Mouse (Mus musculus): Measurements from ENCODE around the gene Wbp2. TPM values are rescaled to one million over a fixed set of nuclear protein-coding genes. Genes with fewer than 3 reads are reported as not detected.

Wbp2 gene
- total and polyA plus RNA-seq, 3 experiments: 61.6 to 499 (median 160) TPM

DNA sequence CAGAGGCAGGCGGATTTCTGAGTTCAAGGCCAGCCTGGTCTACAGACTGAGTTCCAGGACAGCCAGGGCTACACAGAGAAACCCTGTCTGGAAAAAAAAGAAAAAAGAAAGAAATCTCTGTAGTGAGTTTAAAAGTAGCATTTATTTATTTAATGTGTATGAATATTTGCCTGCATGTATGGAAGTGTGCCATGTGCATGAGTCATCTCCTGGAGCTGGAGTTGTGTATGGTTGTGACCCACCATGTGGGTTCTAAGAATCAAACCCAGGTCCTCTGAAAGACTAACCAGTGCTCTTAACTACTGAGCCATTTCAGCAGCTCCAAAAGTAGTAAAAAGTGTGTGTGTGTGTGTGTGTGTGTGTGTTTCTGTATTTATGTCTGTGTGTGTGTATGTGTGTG, 43.5 kb downstream of the Wbp2 start:
- H3K36me3 ChIP-seq (replicated peaks): peaks cover 85% of the 10 kb centered on the region
- DNase-seq (ENCODE audit: low spot score) (no peak), ATAC-seq (ENCODE audit: extremely low read depth, insufficient number of reproducible peaks, low FRiP score, poor library complexity, severe bottlenecking) (no peak)
- H3K4me3 ChIP-seq (ENCODE audit: low read depth, low read length): no peak overlapping the region
- peaks cover 23% of the 10 kb centered on the region for H3K4me1 ChIP-seq (ENCODE audit: insufficient read depth, low read depth, low read length)
- H3K27me3 ChIP-seq (ENCODE audit: insufficient read depth, low read length): no peaks in the 10 kb centered on the region
- peaks cover 3% of the 10 kb centered on the region; the same call in 1 of the 2 replicates for H3K9me3 ChIP-seq (replicated peaks)
- TF ChIP-seq POLR2AphosphoS5 (IDR thresholded peaks at IDR 0.05; ENCODE audit: insufficient replicate concordance, low read depth, low read length): no peak
- no peak for TF ChIP-seq GATA2 (IDR thresholded peaks at IDR 0.05; ENCODE audit: borderline replicate concordance, low read depth, low read length)
- no peak for TF ChIP-seq TAL1 (conservative IDR thresholded peaks at IDR 0.05; ENCODE audit: low read depth, low read length)
- no peak for TF ChIP-seq GATA1 (IDR thresholded peaks at IDR 0.05; ENCODE audit: borderline replicate concordance, low read length)
- no peak for TF ChIP-seq CTCF (IDR thresholded peaks at IDR 0.05; ENCODE audit: low read depth, low read length)

DNA sequence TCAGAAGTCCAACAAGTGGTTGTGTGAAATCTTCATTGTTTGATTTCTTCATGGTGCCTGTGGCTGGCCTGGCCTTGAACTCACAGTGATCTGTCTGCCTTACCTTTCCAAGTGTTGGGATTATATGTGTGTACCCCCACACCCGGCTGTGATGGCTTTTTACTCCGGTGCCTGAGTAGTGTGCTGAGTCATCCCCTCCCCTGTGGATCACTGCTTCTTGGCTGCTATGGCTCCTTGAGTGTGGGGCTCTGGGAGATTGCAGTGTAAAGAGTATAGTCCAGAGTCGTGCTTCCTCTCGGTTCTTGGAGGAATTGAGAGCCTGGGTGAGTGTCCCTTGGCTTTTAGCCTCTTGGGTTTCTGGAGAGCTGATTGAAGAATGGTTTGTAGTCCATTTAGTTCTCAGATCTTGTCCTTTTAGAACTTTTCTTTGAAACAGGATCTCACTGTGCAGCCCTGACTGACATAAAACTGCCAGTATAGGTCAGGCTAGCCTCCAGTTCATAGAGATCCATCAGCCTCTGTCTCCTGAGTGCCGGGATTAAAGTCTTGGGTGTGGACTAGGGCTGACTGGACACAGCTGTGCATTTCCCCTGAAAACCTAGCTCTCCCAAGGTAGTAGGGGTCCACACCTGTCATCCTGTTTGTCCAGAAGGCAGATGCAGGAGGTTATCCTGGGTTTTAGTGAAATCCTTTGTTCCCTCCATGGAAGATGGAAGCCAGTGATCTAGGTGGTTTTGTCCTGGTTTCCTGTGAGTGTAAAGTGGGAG, 44.2 kb downstream of the Wbp2 start:
- Histone ChIP-seq H3K9me3 (replicated peaks) (peaks cover 3% of the 10 kb centered on the region; the same call in 1 of the 2 replicates), H3K27me3 (ENCODE audit: insufficient read depth, low read length) (no peaks in the 10 kb centered on the region), H3K4me1 (ENCODE audit: insufficient read depth, low read depth, low read length) (peaks cover 23% of the 10 kb centered on the region), H3K36me3 (replicated peaks) (peaks cover 85% of the 10 kb centered on the region), H3K4me3 (ENCODE audit: low read depth, low read length) (no peak overlapping the region)
- DNase-seq (ENCODE audit: low spot score) (no peak), ATAC-seq (ENCODE audit: extremely low read depth, insufficient number of reproducible peaks, low FRiP score, poor library complexity, severe bottlenecking) (no peak)
- no peak for TF ChIP-seq TAL1 (conservative IDR thresholded peaks at IDR 0.05; ENCODE audit: low read depth, low read length)
- TF ChIP-seq CTCF (IDR thresholded peaks at IDR 0.05; ENCODE audit: low read depth, low read length): no peak
- TF ChIP-seq POLR2AphosphoS5 (IDR thresholded peaks at IDR 0.05; ENCODE audit: insufficient replicate concordance, low read depth, low read length): no peak
- no peak for TF ChIP-seq GATA1 (IDR thresholded peaks at IDR 0.05; ENCODE audit: borderline replicate concordance, low read length)
- TF ChIP-seq GATA2 (IDR thresholded peaks at IDR 0.05; ENCODE audit: borderline replicate concordance, low read depth, low read length): no peak

DNA sequence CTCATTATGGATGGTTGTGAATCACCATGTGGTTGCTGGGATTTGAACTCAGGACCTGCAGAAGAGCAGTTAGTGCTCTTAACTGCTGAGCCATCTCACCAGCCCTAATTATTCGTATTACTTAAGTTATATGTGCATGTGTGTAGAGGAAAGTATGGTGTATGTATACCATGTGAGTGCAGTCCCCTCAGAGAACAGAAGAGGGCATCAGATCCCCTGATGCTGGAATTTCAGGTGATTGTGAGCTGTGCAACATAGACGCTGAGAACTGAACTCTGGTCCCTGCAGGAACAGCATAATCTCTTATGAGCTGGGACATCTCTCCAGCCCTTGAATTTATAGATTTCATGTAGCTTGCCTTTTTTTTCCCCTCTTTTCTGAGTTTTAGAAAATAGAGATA, 45.0 kb downstream of the Wbp2 start:
- Histone ChIP-seq H3K4me1 (ENCODE audit: insufficient read depth, low read depth, low read length) (peaks cover 24% of the 10 kb centered on the region), H3K4me3 (ENCODE audit: low read depth, low read length) (no peak overlapping the region), H3K9me3 (replicated peaks) (peaks cover 3% of the 10 kb centered on the region; the same call in 1 of the 2 replicates), H3K36me3 (replicated peaks) (peaks cover 84% of the 10 kb centered on the region), H3K27me3 (ENCODE audit: insufficient read depth, low read length) (no peaks in the 10 kb centered on the region)
- TF ChIP-seq TAL1 (conservative IDR thresholded peaks at IDR 0.05; ENCODE audit: low read depth, low read length) (no peak), GATA2 (IDR thresholded peaks at IDR 0.05; ENCODE audit: borderline replicate concordance, low read depth, low read length) (no peak), POLR2AphosphoS5 (IDR thresholded peaks at IDR 0.05; ENCODE audit: insufficient replicate concordance, low read depth, low read length) (no peak), CTCF (IDR thresholded peaks at IDR 0.05; ENCODE audit: low read depth, low read length) (no peak), GATA1 (IDR thresholded peaks at IDR 0.05; ENCODE audit: borderline replicate concordance, low read length) (no peak)
- no peak for DNase-seq (ENCODE audit: low spot score)
- no peak for ATAC-seq (ENCODE audit: extremely low read depth, insufficient number of reproducible peaks, low FRiP score, poor library complexity, severe bottlenecking)

DNA sequence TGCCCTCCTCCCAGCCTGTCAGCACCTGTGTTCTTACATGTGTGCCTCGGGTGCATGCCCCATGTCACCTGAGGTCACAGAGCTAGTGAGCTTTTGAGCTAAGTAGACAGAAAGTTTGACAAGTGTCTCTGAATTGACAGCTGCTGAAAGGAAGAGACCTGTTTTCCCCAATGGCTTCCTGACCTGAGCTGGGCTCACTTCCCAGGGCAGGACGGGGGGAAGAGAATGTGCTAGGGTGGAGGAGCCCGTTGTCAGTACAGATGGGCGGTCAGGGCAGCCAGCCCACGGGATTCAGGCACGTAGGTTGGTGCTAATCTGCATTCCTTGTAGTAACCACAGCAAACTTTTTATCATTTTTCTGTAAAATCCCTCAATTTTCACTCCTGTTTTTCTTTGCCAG, 46.2 kb downstream of the Wbp2 start:
- Histone ChIP-seq H3K4me3 (ENCODE audit: low read depth, low read length) (no peak overlapping the region), H3K36me3 (replicated peaks) (peaks cover 83% of the 10 kb centered on the region), H3K27me3 (ENCODE audit: insufficient read depth, low read length) (no peaks in the 10 kb centered on the region), H3K9me3 (replicated peaks) (peaks cover 3% of the 10 kb centered on the region; the same call in 1 of the 2 replicates), H3K4me1 (ENCODE audit: insufficient read depth, low read depth, low read length) (peaks cover 26% of the 10 kb centered on the region)
- no peak for DNase-seq (ENCODE audit: low spot score)
- TF ChIP-seq GATA2 (IDR thresholded peaks at IDR 0.05; ENCODE audit: borderline replicate concordance, low read depth, low read length) (no peak), CTCF (IDR thresholded peaks at IDR 0.05; ENCODE audit: low read depth, low read length) (no peak), TAL1 (conservative IDR thresholded peaks at IDR 0.05; ENCODE audit: low read depth, low read length) (no peak), GATA1 (IDR thresholded peaks at IDR 0.05; ENCODE audit: borderline replicate concordance, low read length) (no peak), POLR2AphosphoS5 (IDR thresholded peaks at IDR 0.05; ENCODE audit: insufficient replicate concordance, low read depth, low read length) (no peak)
- no peak for ATAC-seq (ENCODE audit: extremely low read depth, insufficient number of reproducible peaks, low FRiP score, poor library complexity, severe bottlenecking)

DNA sequence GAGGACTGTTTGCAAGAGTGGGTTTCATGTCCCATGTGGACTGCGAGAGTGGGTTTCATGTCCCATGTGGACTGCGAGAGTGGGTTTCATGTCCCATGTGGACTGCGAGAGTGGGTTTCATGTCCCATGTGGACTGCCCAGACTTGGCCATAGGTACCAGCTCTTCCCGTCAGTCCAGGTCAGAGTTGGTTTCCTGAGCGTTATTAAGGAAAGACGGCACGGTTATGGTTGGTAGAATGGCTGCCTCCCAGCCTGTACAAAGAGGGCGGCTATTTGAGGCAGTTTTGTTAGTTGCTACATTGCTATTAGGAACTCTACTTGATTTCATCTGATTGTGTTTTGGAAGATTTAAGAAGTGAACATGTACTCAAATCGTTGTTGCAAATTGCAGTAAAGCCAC, 49.0 kb downstream of the Wbp2 start:
- peaks cover 27% of the 10 kb centered on the region for H3K4me1 ChIP-seq (ENCODE audit: insufficient read depth, low read depth, low read length)
- H3K36me3 ChIP-seq (replicated peaks): peaks cover 79% of the 10 kb centered on the region
- no peak for ATAC-seq (ENCODE audit: extremely low read depth, insufficient number of reproducible peaks, low FRiP score, poor library complexity, severe bottlenecking)
- H3K9me3 ChIP-seq (replicated peaks): peaks cover 3% of the 10 kb centered on the region; the same call in 1 of the 2 replicates
- H3K4me3 ChIP-seq (ENCODE audit: low read depth, low read length): no peak overlapping the region
- no peak for DNase-seq (ENCODE audit: low spot score)
- H3K27me3 ChIP-seq (ENCODE audit: insufficient read depth, low read length): no peaks in the 10 kb centered on the region
- TF ChIP-seq POLR2AphosphoS5 (IDR thresholded peaks at IDR 0.05; ENCODE audit: insufficient replicate concordance, low read depth, low read length): no peak

DNA sequence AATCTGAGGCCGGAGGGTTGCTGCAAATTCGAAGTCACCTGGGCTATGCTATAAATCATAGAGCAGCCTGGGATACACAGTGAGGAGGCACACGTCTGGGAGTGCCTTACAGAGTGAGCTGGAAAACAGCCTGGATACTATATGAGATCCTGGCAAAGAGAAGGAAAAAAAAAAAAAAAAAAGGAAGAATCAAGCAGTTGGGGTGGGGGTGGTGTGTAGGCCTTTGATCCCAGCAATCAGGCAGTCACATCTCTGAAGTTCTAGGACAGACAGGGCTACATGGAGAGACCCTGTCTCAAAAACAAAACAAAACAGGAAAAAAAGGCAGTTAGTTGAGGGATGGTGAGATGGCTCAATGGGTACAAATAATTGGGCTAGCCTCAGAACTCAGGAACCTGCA, 50.1 kb downstream of the Wbp2 start:
- no peak overlapping the region for H3K4me3 ChIP-seq (ENCODE audit: low read depth, low read length)
- H3K4me1 ChIP-seq (ENCODE audit: insufficient read depth, low read depth, low read length): peaks cover 25% of the 10 kb centered on the region
- DNase-seq (ENCODE audit: low spot score): no peak
- peaks cover 77% of the 10 kb centered on the region for H3K36me3 ChIP-seq (replicated peaks)
- TF ChIP-seq POLR2AphosphoS5 (IDR thresholded peaks at IDR 0.05; ENCODE audit: insufficient replicate concordance, low read depth, low read length) (no peak), TAL1 (conservative IDR thresholded peaks at IDR 0.05; ENCODE audit: low read depth, low read length) (no peak), CTCF (IDR thresholded peaks at IDR 0.05; ENCODE audit: low read depth, low read length) (no peak), GATA2 (IDR thresholded peaks at IDR 0.05; ENCODE audit: borderline replicate concordance, low read depth, low read length) (no peak), GATA1 (IDR thresholded peaks at IDR 0.05; ENCODE audit: borderline replicate concordance, low read length) (no peak)
- H3K9me3 ChIP-seq (replicated peaks): no peaks in the 10 kb centered on the region
- ATAC-seq (ENCODE audit: extremely low read depth, insufficient number of reproducible peaks, low FRiP score, poor library complexity, severe bottlenecking): no peak
- no peaks in the 10 kb centered on the region for H3K27me3 ChIP-seq (ENCODE audit: insufficient read depth, low read length)

Data from G1E (cell line).